Mouse (Mus musculus) heart, adult 2 months (tissue): ENCODE results near the gene Mul1. TPM values are rescaled to one million over a fixed set of nuclear protein-coding genes. Genes with fewer than 3 reads are reported as not detected.

Source experiments
- DNase-seq, 2 experiments: peaks; one replicate each; pipeline ENCODE4 v3.0.0; 2021
- H3K27ac ChIP-seq: fragments of 200-600 bp; 2 replicates; pipeline ENCODE4 v1.8.1; 2022
- H3K27me3 ChIP-seq: fragments of 200-500 bp; 2 replicates; pipeline ENCODE4 v1.6.1; 2012; ENCODE audit warnings: mild to moderate bottlenecking, low read length, inconsistent platforms, mixed read lengths; ENCODE audit not compliant: control insufficient read depth, insufficient read depth
- H3K36me3 ChIP-seq: fragments of 200-500 bp; 2 replicates; pipeline ENCODE4 v1.6.1; 2012; ENCODE audit warnings: low read length, inconsistent platforms; ENCODE audit not compliant: control insufficient read depth, insufficient read depth
- H3K4me1 ChIP-seq: fragments of 200-500 bp; 2 replicates; pipeline ENCODE4 v1.6.1; 2011; ENCODE audit warnings: low read length; ENCODE audit not compliant: control insufficient read depth, insufficient read depth
- H3K4me3 ChIP-seq: fragments of 200-600 bp; 2 replicates; pipeline ENCODE4 v1.8.1; 2022
- H3K79me2 ChIP-seq: fragments of 200-500 bp; replicated peaks from 2 replicates; pipeline ENCODE4 v1.6.1; 2012; ENCODE audit warnings: mild to moderate bottlenecking, inconsistent platforms, low read length, moderate library complexity, mixed read lengths; ENCODE audit not compliant: control insufficient read depth, insufficient read depth
- H3K9ac ChIP-seq: fragments of 200-500 bp; 2 replicates; pipeline ENCODE4 v1.6.1; 2012; ENCODE audit warnings: low read depth, mild to moderate bottlenecking, control low read depth, inconsistent platforms, low read length, mixed read lengths
- CTCF ChIP-seq: fragments of 200-600 bp; IDR thresholded peaks from 2 replicates; pipeline ENCODE4 v1.8.1; 2022; ENCODE audit warnings: antibody characterized with exemption, mild to moderate bottlenecking, moderate library complexity
- EP300 ChIP-seq: fragments of 200-500 bp; IDR thresholded peaks from 2 replicates; pipeline ENCODE4 v1.6.1; 2011; ENCODE audit warnings: low read depth, low read length, control low read depth; ENCODE audit not compliant: insufficient read depth
- POLR2A ChIP-seq: fragments of 200-500 bp; IDR thresholded peaks from 2 replicates; pipeline ENCODE4 v1.6.1; 2011; ENCODE audit warnings: mild to moderate bottlenecking, low read depth, low read length, control low read depth; ENCODE audit not compliant: insufficient read depth
- WGBS: fragments of 180-500 bp; shearing (Covaris S2); methylation state at CpG from one replicate; pipeline ENCODE4 v1.1.7; 2018; 5-methylcytosine and 5-hydroxymethylcytosine counted together
- intact Hi-C: fragments of 180-260 bp; cut with DNase I; formaldehyde crosslinking; loops from one replicate; pipeline ENCODE4 v1.15.1; 2025
- polyA plus RNA-seq: library from polyadenylated mRNA; depleted of rRNA; stranded (reverse); fragments of >200 nt; gene quantifications from 2 replicates; pipeline ENCODE4 v1.2.3, GENCODE M21; 2012
- total RNA-seq, 2 experiments: library from RNA; stranded (reverse); gene quantifications; 2 replicates each; pipeline ENCODE4 v1.2.3; 2021

Mul1 gene
- total and polyA plus RNA-seq, 3 experiments: 25.3 to 75.5 (median 75.0) TPM

GRCm38 (mm10) chr4:138467451-138467850 is 33.0 kb downstream of the Mul1 start:
- Histone ChIP-seq H3K36me3 (no peaks in the 10 kb centered on the region), H3K79me2 (no peaks in the 10 kb centered on the region), H3K4me1 (peaks cover 13% of the 10 kb centered on the region), H3K27ac (no peak overlapping the region), H3K4me3 (no peak overlapping the region), H3K27me3 (no peaks in the 10 kb centered on the region), H3K9ac (no peak overlapping the region)
- TF ChIP-seq EP300: no peak
- WGBS: 70% methylated on average over 5 of the region's 5 CpGs
- DNase-seq: no peak
- intact Hi-C loops: loop anchor here (5.0 kb wide), 1 partner anchor 35 kb away; no protein-coding TSS in a partner anchor

- DNase-seq: peak; percentile 51
These were observed 34.6 kb downstream of the Mul1 start for GRCm38 (mm10) chr4:138469080-138469479.

GRCm38 (mm10) chr4:138471241-138471640 is 36.8 kb downstream of the Mul1 start:
- H3K9ac ChIP-seq: no peak overlapping the region
- H3K79me2 ChIP-seq: no peaks in the 10 kb centered on the region
- 47% methylated on average over 7 of the region's 7 CpGs for WGBS
- no peak overlapping the region for H3K4me3 ChIP-seq
- DNase-seq: no peak
- no peaks in the 10 kb centered on the region for H3K36me3 ChIP-seq
- no peak for TF ChIP-seq POLR2A
- TF ChIP-seq EP300: no peak
- TF ChIP-seq CTCF: no peak
- intact Hi-C loops: no loop called here
- peaks cover 2% of the 10 kb centered on the region for H3K4me1 ChIP-seq
- H3K27ac ChIP-seq: no peak overlapping the region
- no peaks in the 10 kb centered on the region for H3K27me3 ChIP-seq

More at GRCm38 (mm10) chr4:138469080-138469479, 34.6 kb downstream of the Mul1 start:
- Histone ChIP-seq H3K4me1 (peaks cover 7% of the 10 kb centered on the region), H3K4me3 (no peak overlapping the region), H3K36me3 (no peaks in the 10 kb centered on the region), H3K27ac (peak overlapping the region; percentile 20; the same call in 1 of the 2 replicates), H3K27me3 (no peaks in the 10 kb centered on the region), H3K79me2 (no peaks in the 10 kb centered on the region), H3K9ac (no peak overlapping the region)
- no peak for TF ChIP-seq CTCF
- no peak for TF ChIP-seq EP300
- TF ChIP-seq POLR2A: no peak
- intact Hi-C loops: loop anchor here (5.0 kb wide), 1 partner anchor 33 kb away; no protein-coding TSS in a partner anchor
- 7% methylated on average over 7 of the region's 7 CpGs for WGBS

GRCm38 (mm10) chr4:138479595-138479994 is 45.1 kb downstream of the Mul1 start:
- Histone ChIP-seq H3K36me3 (no peaks in the 10 kb centered on the region), H3K79me2 (no peaks in the 10 kb centered on the region), H3K4me1 (no peaks in the 10 kb centered on the region), H3K4me3 (no peak overlapping the region), H3K27me3 (no peaks in the 10 kb centered on the region), H3K9ac (no peak overlapping the region), H3K27ac (no peak overlapping the region)
- 73% methylated on average over 7 of the region's 7 CpGs for WGBS
- no peak for TF ChIP-seq CTCF
- no peak for TF ChIP-seq EP300
- TF ChIP-seq POLR2A: no peak
- intact Hi-C loops: no loop called here
- no peak for DNase-seq

- Histone ChIP-seq H3K27ac (no peak overlapping the region), H3K27me3 (no peaks in the 10 kb centered on the region), H3K4me3 (no peak overlapping the region), H3K79me2 (no peaks in the 10 kb centered on the region), H3K9ac (no peak overlapping the region), H3K4me1 (no peaks in the 10 kb centered on the region), H3K36me3 (no peaks in the 10 kb centered on the region)
- intact Hi-C loops: no loop called here
- DNase-seq: no peak
- TF ChIP-seq EP300 (no peak), CTCF (no peak), POLR2A (no peak)
- 27% methylated on average over 9 of the region's 9 CpGs for WGBS
These were observed 46.5 kb downstream of the Mul1 start for GRCm38 (mm10) chr4:138480962-138481361.

- Histone ChIP-seq H3K79me2 (no peaks in the 10 kb centered on the region), H3K9ac (no peak overlapping the region), H3K4me3 (no peak overlapping the region), H3K27ac (no peak overlapping the region), H3K27me3 (no peaks in the 10 kb centered on the region), H3K4me1 (no peaks in the 10 kb centered on the region), H3K36me3 (no peaks in the 10 kb centered on the region)
- no peak for DNase-seq
- WGBS: 32% methylated on average over 8 of the region's 8 CpGs
- intact Hi-C loops: no loop called here
- TF ChIP-seq EP300 (no peak), CTCF (no peak), POLR2A (no peak)
These were observed 48.2 kb downstream of the Mul1 start for GRCm38 (mm10) chr4:138482721-138483120.
